Mouse (Mus musculus): ENCODE results near the gene Nudt14. TPM values are rescaled to one million over a fixed set of nuclear protein-coding genes. Genes with fewer than 3 reads are reported as not detected.

Gene Nudt14
- polyA plus RNA-seq, 1 experiment from 2014 or later = 101 TPM

DNA sequence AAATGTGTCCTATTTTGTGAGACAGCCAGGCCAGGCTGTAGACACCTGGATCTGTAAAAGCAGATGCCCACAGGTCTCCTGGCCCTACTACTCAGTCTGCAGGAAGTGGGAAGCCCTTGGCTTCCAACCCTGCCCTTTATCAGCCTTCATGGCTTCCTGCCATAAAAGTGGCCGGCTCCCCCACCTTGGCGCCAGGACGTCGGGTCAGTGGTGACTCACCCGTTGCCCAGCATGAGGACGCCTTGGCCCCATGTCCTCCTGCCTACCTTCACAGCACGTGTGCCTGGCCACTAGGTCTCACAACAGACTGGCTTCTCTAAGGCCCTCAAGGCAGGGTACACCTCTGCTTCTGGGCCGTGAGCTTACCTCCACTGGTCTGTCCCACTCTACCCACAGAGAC is 10.5 kb upstream of the Nudt14 start:
- ATAC-seq (peak; percentile 51), DNase-seq (ENCODE audit: low spot score) (peak; percentile 83)
- peak; percentile 66 for TF ChIP-seq EP300 (IDR thresholded peaks at IDR 0.05)
- TF ChIP-seq CTCF (IDR thresholded peaks at IDR 0.05) = no peak
- Histone ChIP-seq H3K4me1 (ENCODE audit: insufficient read depth, low read depth, low read length) (peaks cover 19% of the 10 kb centered on the region), H3K4me2 (replicated peaks; ENCODE audit: low read depth, low read length) (no peak overlapping the region), H3K36me3 (ENCODE audit: insufficient read depth, low read length) (no peaks in the 10 kb centered on the region), H3K9ac (replicated peaks; ENCODE audit: low read depth) (no peak overlapping the region), H3K4me3 (ENCODE audit: low read depth, low read length) (no peak overlapping the region), H3K27ac (ENCODE audit: low read length) (peak overlapping the region; percentile 68), H3K9me3 (ENCODE audit: low read length) (no peaks in the 10 kb centered on the region), H3K27me3 (replicated peaks; ENCODE audit: insufficient read depth, low read length) (no peaks in the 10 kb centered on the region)
- 21% methylated on average over 8 of the region's 8 CpGs for WGBS

DNA sequence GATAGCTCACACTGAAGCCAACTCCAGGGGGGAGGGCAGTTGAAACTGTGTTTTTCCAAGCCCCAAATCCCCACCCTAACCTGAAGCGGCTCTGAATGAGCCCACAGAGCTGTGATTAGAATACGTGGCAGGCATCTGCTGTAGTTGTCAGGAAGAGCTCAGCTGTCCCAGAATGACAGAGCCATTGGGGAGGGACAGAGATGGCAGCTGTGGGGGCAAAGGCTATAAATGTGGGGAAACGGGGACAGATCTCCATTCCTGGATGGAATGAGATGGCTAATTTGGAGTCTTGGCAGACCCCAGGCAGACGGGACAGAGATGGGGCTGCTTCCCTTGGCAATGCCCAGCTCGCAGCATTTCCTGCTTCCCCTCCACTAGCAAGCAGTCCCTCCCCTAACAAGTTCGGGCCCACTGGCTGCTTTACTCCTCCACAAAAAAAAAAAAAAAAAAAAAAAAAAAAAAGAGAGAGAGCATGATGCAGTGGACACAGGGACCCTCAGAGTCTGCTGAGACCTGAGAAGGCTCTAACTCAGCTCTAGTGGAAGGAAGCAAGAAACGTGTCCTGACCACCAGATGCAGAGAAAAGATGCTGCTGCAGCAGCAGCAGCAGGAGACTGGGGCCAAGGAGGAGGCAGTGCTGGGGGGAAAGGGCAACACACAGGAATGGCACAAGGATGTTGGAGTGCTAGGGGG is 9.4 kb upstream of the Nudt14 start:
- Histone ChIP-seq H3K36me3 (ENCODE audit: insufficient read depth, low read length) (no peaks in the 10 kb centered on the region), H3K4me3 (ENCODE audit: low read depth, low read length) (no peak overlapping the region), H3K4me1 (ENCODE audit: insufficient read depth, low read depth, low read length) (peaks cover 19% of the 10 kb centered on the region), H3K27me3 (replicated peaks; ENCODE audit: insufficient read depth, low read length) (no peaks in the 10 kb centered on the region), H3K4me2 (replicated peaks; ENCODE audit: low read depth, low read length) (no peak overlapping the region), H3K27ac (ENCODE audit: low read length) (peak overlapping the region; percentile 68), H3K9me3 (ENCODE audit: low read length) (no peaks in the 10 kb centered on the region), H3K9ac (replicated peaks; ENCODE audit: low read depth) (no peak overlapping the region)
- DNase-seq (ENCODE audit: low spot score) = no peak
- no peak for ATAC-seq
- TF ChIP-seq CTCF (IDR thresholded peaks at IDR 0.05) = no peak
- no peak for TF ChIP-seq EP300 (IDR thresholded peaks at IDR 0.05)
- 15% methylated on average over 7 of the region's 7 CpGs for WGBS

DNA sequence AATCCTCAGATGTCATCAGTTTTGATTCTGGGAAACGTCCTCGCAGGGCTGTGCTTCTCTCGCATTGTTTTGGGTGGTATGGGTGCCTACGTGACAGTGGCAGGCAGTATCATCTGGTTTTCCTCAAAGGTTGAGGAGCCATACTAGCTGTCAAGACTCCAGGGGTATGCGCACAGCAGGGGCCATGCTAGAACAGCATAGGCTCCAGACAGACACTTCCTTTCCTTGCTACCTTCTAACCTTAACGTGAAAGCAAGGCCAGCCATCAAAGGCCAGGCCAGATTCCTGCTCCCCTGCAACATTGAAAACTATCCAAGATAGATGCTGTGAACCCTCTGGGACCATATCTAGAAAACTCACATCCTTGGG is 8.8 kb upstream of the Nudt14 start:
- Histone ChIP-seq H3K36me3 (ENCODE audit: insufficient read depth, low read length) (no peaks in the 10 kb centered on the region), H3K27me3 (replicated peaks; ENCODE audit: insufficient read depth, low read length) (no peaks in the 10 kb centered on the region), H3K4me2 (replicated peaks; ENCODE audit: low read depth, low read length) (peak overlapping the region; percentile 80), H3K4me1 (ENCODE audit: insufficient read depth, low read depth, low read length) (peaks cover 19% of the 10 kb centered on the region), H3K9ac (replicated peaks; ENCODE audit: low read depth) (no peak overlapping the region), H3K9me3 (ENCODE audit: low read length) (no peaks in the 10 kb centered on the region), H3K27ac (ENCODE audit: low read length) (peak overlapping the region; percentile 68), H3K4me3 (ENCODE audit: low read depth, low read length) (peak overlapping the region; percentile 53; the same call in 1 of the 2 replicates)
- no peak for TF ChIP-seq CTCF (IDR thresholded peaks at IDR 0.05)
- TF ChIP-seq EP300 (IDR thresholded peaks at IDR 0.05) = no peak
- ATAC-seq = no peak
- WGBS = 5% methylated on average over 6 of the region's 6 CpGs
- DNase-seq (ENCODE audit: low spot score) = no peak

DNA sequence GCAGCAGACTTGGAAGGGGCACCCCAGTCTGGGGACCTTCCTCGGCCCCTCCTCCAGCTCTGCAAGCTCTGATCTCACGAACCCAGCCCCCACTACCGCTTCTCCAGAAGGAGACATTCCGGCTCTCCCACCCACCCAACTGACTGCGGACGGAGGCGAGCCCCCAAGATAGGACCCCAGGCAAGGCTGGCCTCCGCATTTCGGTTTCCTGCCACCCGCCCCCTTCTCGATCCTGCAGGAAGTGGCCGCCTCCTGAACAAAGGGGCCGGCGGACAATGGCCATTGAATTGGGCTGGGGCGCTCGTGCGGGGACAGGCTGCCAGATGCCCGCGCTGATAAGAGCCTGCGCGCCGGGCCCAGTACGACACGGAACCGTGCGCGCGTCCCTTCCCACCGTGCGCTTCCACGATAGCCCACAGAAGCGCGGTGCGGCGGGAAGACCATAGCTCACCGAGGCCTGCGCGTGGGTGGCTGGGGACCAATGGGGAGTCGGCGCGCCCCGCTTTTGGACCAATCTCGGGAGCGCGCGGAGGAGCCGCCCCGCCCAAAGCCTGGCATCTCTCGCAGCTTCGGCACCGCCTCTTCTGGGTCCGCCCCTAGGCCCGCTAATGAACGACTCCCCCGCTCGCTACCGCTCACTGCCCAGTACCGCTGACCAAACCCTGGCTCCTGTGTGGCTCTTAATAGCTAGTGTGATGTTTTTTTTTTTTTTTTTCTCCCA is 8.3 kb upstream of the Nudt14 start:
- Histone ChIP-seq H3K36me3 (ENCODE audit: insufficient read depth, low read length) (no peaks in the 10 kb centered on the region), H3K9ac (replicated peaks; ENCODE audit: low read depth) (peak overlapping the region; percentile 36; the same call in 1 of the 2 replicates), H3K27ac (ENCODE audit: low read length) (peak overlapping the region; percentile 68), H3K27me3 (replicated peaks; ENCODE audit: insufficient read depth, low read length) (no peaks in the 10 kb centered on the region), H3K9me3 (ENCODE audit: low read length) (no peaks in the 10 kb centered on the region), H3K4me2 (replicated peaks; ENCODE audit: low read depth, low read length) (peak overlapping the region; percentile 80), H3K4me1 (ENCODE audit: insufficient read depth, low read depth, low read length) (peaks cover 19% of the 10 kb centered on the region), H3K4me3 (ENCODE audit: low read depth, low read length) (peak overlapping the region; percentile 53)
- peak; percentile 15; the same call in 1 of the 2 replicates for TF ChIP-seq EP300 (IDR thresholded peaks at IDR 0.05)
- TF ChIP-seq CTCF (IDR thresholded peaks at IDR 0.05) = no peak
- ATAC-seq (peak; percentile 81), DNase-seq (ENCODE audit: low spot score) (peak; percentile 92)
- WGBS = under 1% methylated on average over 58 of the region's 58 CpGs

DNA sequence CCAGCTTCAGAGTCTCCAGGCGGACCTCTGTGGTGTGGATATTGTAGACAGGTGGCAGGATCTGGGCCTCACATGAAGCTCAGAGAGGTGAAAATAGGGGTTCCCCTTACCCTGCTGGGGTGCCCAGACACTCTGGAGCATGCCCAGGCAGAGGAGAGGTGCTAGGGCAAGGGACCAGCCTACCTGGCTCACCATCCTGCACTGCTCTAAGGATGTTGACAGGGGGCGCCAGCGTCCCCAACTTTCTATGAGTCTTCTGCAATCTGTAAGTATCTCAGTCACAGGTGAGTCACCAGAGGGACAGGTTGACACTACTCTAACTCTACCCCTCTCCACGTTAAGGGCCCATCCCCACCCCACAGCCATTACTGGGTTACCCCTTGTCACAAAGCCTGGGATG is 5.4 kb upstream of the Nudt14 start:
- Histone ChIP-seq H3K27ac (ENCODE audit: low read length) (peak overlapping the region; percentile 51), H3K4me1 (ENCODE audit: insufficient read depth, low read depth, low read length) (peaks cover 11% of the 10 kb centered on the region), H3K36me3 (ENCODE audit: insufficient read depth, low read length) (no peaks in the 10 kb centered on the region), H3K9me3 (ENCODE audit: low read length) (no peaks in the 10 kb centered on the region), H3K9ac (replicated peaks; ENCODE audit: low read depth) (no peak overlapping the region), H3K27me3 (replicated peaks; ENCODE audit: insufficient read depth, low read length) (no peaks in the 10 kb centered on the region), H3K4me3 (ENCODE audit: low read depth, low read length) (no peak overlapping the region), H3K4me2 (replicated peaks; ENCODE audit: low read depth, low read length) (no peak overlapping the region)
- WGBS = 29% methylated on average over 4 of the region's 4 CpGs
- ATAC-seq (no peak), DNase-seq (ENCODE audit: low spot score) (no peak)
- TF ChIP-seq CTCF (IDR thresholded peaks at IDR 0.05) (peak; percentile 61), EP300 (IDR thresholded peaks at IDR 0.05) (no peak)

DNA sequence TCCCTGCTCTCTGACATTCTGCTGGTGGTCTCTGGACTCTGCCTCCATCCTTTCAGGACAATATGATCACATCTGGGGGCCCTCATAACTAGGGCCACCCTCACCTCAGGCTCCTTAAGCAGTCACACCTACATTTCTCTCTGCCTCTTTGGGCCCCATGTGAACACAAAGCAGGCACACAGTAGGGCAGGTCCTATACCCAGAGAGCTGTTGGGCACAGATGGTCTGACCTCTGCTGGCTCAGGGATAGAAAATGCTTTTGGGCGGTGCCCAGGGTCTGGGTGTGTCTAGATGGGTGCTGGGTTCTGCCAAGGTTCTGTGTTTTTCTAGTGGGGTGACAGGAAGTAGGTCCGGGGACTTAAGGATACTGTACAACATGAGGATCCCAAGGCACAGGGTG is 1.7 kb upstream of the Nudt14 start:
- H3K27ac ChIP-seq (ENCODE audit: low read length) = no peak overlapping the region
- H3K4me1 ChIP-seq (ENCODE audit: insufficient read depth, low read depth, low read length) = peaks cover 17% of the 10 kb centered on the region
- no peak for ATAC-seq
- DNase-seq (ENCODE audit: low spot score) = no peak
- no peak overlapping the region for H3K4me2 ChIP-seq (replicated peaks; ENCODE audit: low read depth, low read length)
- no peaks in the 10 kb centered on the region for H3K36me3 ChIP-seq (ENCODE audit: insufficient read depth, low read length)
- H3K4me3 ChIP-seq (ENCODE audit: low read depth, low read length) = no peak overlapping the region
- H3K9me3 ChIP-seq (ENCODE audit: low read length) = no peaks in the 10 kb centered on the region
- no peaks in the 10 kb centered on the region for H3K27me3 ChIP-seq (replicated peaks; ENCODE audit: insufficient read depth, low read length)
- peak; percentile 9; the same call in 1 of the 2 replicates for TF ChIP-seq CTCF (IDR thresholded peaks at IDR 0.05)
- no peak for TF ChIP-seq EP300 (IDR thresholded peaks at IDR 0.05)
- no peak overlapping the region for H3K9ac ChIP-seq (replicated peaks; ENCODE audit: low read depth)
- WGBS = 75% methylated on average over 2 of the region's 2 CpGs
